Mouse (Mus musculus) neural tube, embryonic 11.5 days (tissue): ENCODE results near the gene Sorbs2. TPM values are rescaled to one million over a fixed set of nuclear protein-coding genes. Genes with fewer than 3 reads are reported as not detected.

Source experiments
- ATAC-seq: fragments of 200-750 bp; cut with Nextera tagmentation; 2 replicates; pipeline ENCODE4 v1.8.0; 2017; ENCODE audit warnings: moderate number of reproducible peaks, mild to moderate bottlenecking, moderate TSS enrichment, moderate library complexity; ENCODE audit not compliant: insufficient read depth, low FRiP score, low TSS enrichment
- DNase-seq: peaks from one replicate; pipeline ENCODE4 v3.0.0-alpha.2; 2015; ENCODE audit warnings: low spot score
- H3K27ac ChIP-seq: fragments of 300-500 bp; sonication (generic); 2 replicates; pipeline ENCODE4 v1.5.1; 2014; ENCODE audit warnings: low read depth, mild to moderate bottlenecking, low read length
- H3K27me3 ChIP-seq: fragments of 300-500 bp; sonication (generic); 2 replicates; pipeline ENCODE4 v1.6.1; 2014; ENCODE audit warnings: mild to moderate bottlenecking, low read length, mixed read lengths; ENCODE audit not compliant: control insufficient read depth, insufficient read depth
- H3K36me3 ChIP-seq: fragments of 300-500 bp; sonication (generic); 2 replicates; pipeline ENCODE4 v1.6.1; 2014; ENCODE audit warnings: mild to moderate bottlenecking, low read length, moderate library complexity, mixed read lengths; ENCODE audit not compliant: control insufficient read depth, insufficient read depth
- H3K4me1 ChIP-seq: fragments of 300-500 bp; sonication (generic); 2 replicates; pipeline ENCODE4 v1.6.1; 2014; ENCODE audit warnings: low read length, mixed read lengths; ENCODE audit not compliant: control insufficient read depth, insufficient read depth
- H3K4me2 ChIP-seq: fragments of 300-500 bp; sonication (generic); 2 replicates; pipeline ENCODE4 v1.6.1; 2014; ENCODE audit warnings: low read depth, mild to moderate bottlenecking, moderate library complexity
- H3K4me3 ChIP-seq: fragments of 300-500 bp; sonication (generic); 2 replicates; pipeline ENCODE4 v1.5.1; 2014; ENCODE audit warnings: low read depth, low read length
- H3K9ac ChIP-seq: fragments of 300-500 bp; sonication (generic); 2 replicates; pipeline ENCODE4 v1.6.1; 2014; ENCODE audit warnings: mild to moderate bottlenecking, low read length
- H3K9me3 ChIP-seq: fragments of 300-500 bp; sonication (generic); 2 replicates; pipeline ENCODE4 v1.6.1; 2016; ENCODE audit warnings: low read length; ENCODE audit not compliant: control insufficient read depth
- WGBS: fragments of 180-500 bp; shearing (Covaris S2); extraction: QIAGEN DNeasy Blood & Tissue Kit; methylation state at CpG from one replicate; pipeline ENCODE4 v1.1.7; 2014; 5-methylcytosine and 5-hydroxymethylcytosine counted together
- polyA plus RNA-seq: library from polyadenylated mRNA; unstranded; fragments of >200 nt; fragmentation: Nextera tagmentation; extraction: Ambion mirVana; gene quantifications from 2 replicates; pipeline ENCODE4 v1.2.1, GENCODE M21; 2014

The Sorbs2 gene
- polyA plus RNA-seq, 1 experiment from 2014 or later = 40.9 TPM

GRCm38 (mm10) chr8:45557936-45558335, 50.3 kb downstream of the Sorbs2 start:
- Histone ChIP-seq H3K4me3 (no peak overlapping the region), H3K9me3 (no peaks in the 10 kb centered on the region), H3K27me3 (no peaks in the 10 kb centered on the region), H3K4me1 (no peaks in the 10 kb centered on the region), H3K4me2 (no peak overlapping the region), H3K9ac (no peak overlapping the region), H3K36me3 (no peaks in the 10 kb centered on the region), H3K27ac (peak overlapping the region; percentile 44; the same call in 1 of the 2 replicates)
- WGBS = 26% methylated on average over 3 of the region's 3 CpGs
- ATAC-seq (peak; percentile 88), DNase-seq (peak; percentile 63)

GRCm38 (mm10) chr8:45558426-45558825, 50.8 kb downstream of the Sorbs2 start:
- Histone ChIP-seq H3K4me3 (no peak overlapping the region), H3K27me3 (no peaks in the 10 kb centered on the region), H3K4me1 (no peaks in the 10 kb centered on the region), H3K36me3 (no peaks in the 10 kb centered on the region), H3K4me2 (no peak overlapping the region), H3K9me3 (no peaks in the 10 kb centered on the region), H3K27ac (no peak overlapping the region), H3K9ac (no peak overlapping the region)
- 82% methylated on average over 5 of the region's 5 CpGs for WGBS
- no peak for DNase-seq
- no peak for ATAC-seq

DNA sequence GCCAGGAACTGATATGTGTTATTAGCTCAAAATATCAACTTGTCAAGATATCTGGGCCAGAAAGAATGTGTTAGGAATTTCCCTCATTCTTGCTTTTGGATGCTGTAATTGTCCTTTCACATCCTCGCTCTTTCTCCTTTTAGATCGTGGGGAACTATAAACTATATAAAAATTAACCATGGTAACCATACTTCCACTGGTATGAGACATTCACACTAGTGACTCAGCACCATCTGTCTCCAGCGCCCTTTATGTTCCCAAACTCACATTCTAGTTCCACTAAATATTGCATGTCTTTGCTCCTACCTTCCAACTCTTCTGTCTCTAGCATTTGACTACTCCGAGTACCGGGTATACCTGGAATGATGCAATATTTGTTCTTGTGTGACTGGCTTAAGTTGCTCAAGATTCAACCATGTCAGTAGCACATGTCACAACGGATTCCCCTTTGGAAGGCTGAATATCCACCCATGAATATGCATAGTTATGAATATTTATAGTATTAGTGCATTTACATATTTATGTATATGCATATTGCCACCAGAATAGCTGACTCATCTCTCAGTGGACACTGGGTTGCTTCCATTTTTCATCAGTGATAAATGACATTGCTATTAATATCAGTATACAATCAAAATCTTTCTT, 51.7 kb downstream of the Sorbs2 start:
- 87% methylated on average over 6 of the region's 6 CpGs for WGBS
- no peak overlapping the region for H3K4me3 ChIP-seq
- H3K4me1 ChIP-seq = no peaks in the 10 kb centered on the region
- H3K27me3 ChIP-seq = no peaks in the 10 kb centered on the region
- H3K27ac ChIP-seq = no peak overlapping the region
- H3K9ac ChIP-seq = no peak overlapping the region
- H3K36me3 ChIP-seq = no peaks in the 10 kb centered on the region
- no peaks in the 10 kb centered on the region for H3K9me3 ChIP-seq
- DNase-seq (no peak), ATAC-seq (no peak)
- H3K4me2 ChIP-seq = no peak overlapping the region

GRCm38 (mm10) chr8:45565189-45565588, 57.6 kb downstream of the Sorbs2 start:
- ATAC-seq (no peak), DNase-seq (no peak)
- 92% methylated on average over 1 of the region's 1 CpGs for WGBS
- Histone ChIP-seq H3K27ac (no peak overlapping the region), H3K9me3 (no peaks in the 10 kb centered on the region), H3K4me2 (no peak overlapping the region), H3K27me3 (no peaks in the 10 kb centered on the region), H3K36me3 (no peaks in the 10 kb centered on the region), H3K4me1 (no peaks in the 10 kb centered on the region), H3K4me3 (no peak overlapping the region), H3K9ac (no peak overlapping the region)

DNA sequence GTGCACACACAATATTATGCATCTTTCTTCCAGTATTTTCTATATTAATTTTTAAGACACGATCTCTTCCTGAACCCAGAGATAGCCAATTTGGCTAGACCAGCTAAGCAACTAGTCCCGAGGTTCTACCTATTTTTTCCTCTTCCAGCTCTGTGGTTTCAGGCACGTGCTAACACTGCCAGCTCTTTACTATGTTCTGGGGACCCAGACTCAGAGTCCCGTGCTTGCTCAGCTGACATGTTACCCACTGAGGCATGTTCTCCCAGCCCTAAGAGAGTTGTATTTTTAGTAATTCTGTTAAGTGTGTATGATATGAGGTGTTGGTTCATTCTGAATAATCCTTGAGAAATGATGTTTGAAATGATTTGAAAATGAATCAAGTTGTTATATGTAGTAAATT, 62.5 kb downstream of the Sorbs2 start:
- DNase-seq = no peak
- no peak overlapping the region for H3K4me3 ChIP-seq
- H3K4me1 ChIP-seq = no peaks in the 10 kb centered on the region
- H3K27me3 ChIP-seq = no peaks in the 10 kb centered on the region
- H3K9ac ChIP-seq = no peak overlapping the region
- H3K27ac ChIP-seq = no peak overlapping the region
- H3K4me2 ChIP-seq = no peak overlapping the region
- 89% methylated on average over 4 of the region's 4 CpGs for whole genome bisulfite sequencing
- H3K36me3 ChIP-seq = no peaks in the 10 kb centered on the region
- no peak for ATAC-seq
- H3K9me3 ChIP-seq = no peaks in the 10 kb centered on the region

- Histone ChIP-seq H3K9me3 (no peaks in the 10 kb centered on the region), H3K9ac (no peak overlapping the region), H3K36me3 (no peaks in the 10 kb centered on the region), H3K4me2 (no peak overlapping the region), H3K4me3 (no peak overlapping the region), H3K27ac (no peak overlapping the region), H3K4me1 (no peaks in the 10 kb centered on the region), H3K27me3 (no peaks in the 10 kb centered on the region)
- ATAC-seq = no peak
- 81% methylated on average over 7 of the region's 7 CpGs for WGBS
- no peak for DNase-seq
Observed at GRCm38 (mm10) chr8:45579714-45580543, 72.3 kb downstream of the Sorbs2 start.

DNA sequence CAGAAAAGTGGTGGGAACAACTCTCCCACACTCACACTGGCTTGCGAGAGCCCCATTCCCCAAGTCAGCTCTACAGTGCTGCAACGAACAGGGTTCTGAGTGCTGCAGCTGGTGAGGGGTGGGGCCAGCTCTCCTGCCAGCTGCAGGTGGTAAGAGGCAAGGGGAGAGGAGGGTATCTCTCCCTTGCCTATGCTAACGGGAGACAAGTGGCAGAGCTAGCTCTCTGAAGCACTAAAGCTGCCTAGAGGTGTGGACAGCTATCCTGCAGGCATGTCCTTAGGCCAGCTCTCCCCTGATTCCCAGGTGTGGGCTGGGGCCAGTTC, 72.9 kb downstream of the Sorbs2 start:
- DNase-seq = no peak
- no peaks in the 10 kb centered on the region for H3K9me3 ChIP-seq
- no peaks in the 10 kb centered on the region for H3K27me3 ChIP-seq
- H3K36me3 ChIP-seq = no peaks in the 10 kb centered on the region
- no peak overlapping the region for H3K4me3 ChIP-seq
- H3K4me1 ChIP-seq = no peaks in the 10 kb centered on the region
- no peak overlapping the region for H3K4me2 ChIP-seq
- no peak overlapping the region for H3K9ac ChIP-seq
- no peak for ATAC-seq
- H3K27ac ChIP-seq = no peak overlapping the region
- 58% methylated on average over 3 of the region's 3 CpGs for WGBS

- H3K36me3 ChIP-seq = no peaks in the 10 kb centered on the region
- ATAC-seq = no peak
- no peak overlapping the region for H3K4me2 ChIP-seq
- no peaks in the 10 kb centered on the region for H3K4me1 ChIP-seq
- H3K27ac ChIP-seq = no peak overlapping the region
- no peak overlapping the region for H3K4me3 ChIP-seq
- WGBS = 87% methylated on average over 1 of the region's 1 CpGs
- no peak for DNase-seq
- H3K9ac ChIP-seq = no peak overlapping the region
- H3K27me3 ChIP-seq = no peaks in the 10 kb centered on the region
- H3K9me3 ChIP-seq = no peaks in the 10 kb centered on the region
Observed at GRCm38 (mm10) chr8:45583856-45584255, 76.3 kb downstream of the Sorbs2 start.
